Mouse (Mus musculus): ENCODE measurements at regions not wholly inside any gene's neighbourhood (a gene's known extent, or its start where the extent isn't known, plus 50 kb on each side); places are given as distances from the start of the nearest gene placed in this dataset.

DNA sequence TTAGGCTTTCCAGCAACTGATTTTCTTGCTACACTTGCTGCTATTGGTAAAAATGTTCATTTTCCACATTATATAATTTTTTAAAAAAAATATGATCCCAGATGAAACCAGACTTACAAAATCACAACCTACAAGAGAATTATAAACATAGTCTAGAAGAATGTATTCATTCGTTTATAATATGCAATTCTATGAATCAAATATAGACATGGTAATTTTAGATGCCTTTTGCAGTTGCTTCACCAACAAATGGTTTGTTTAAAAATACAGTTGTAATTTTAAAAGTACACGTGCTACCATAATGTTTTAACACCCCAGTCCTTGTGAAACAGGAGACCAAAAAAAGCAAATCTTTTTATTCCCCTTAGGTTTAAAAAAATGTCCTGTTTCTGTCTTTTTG is 122.4 kb upstream of the Csl start:
- Histone ChIP-seq H3K27me3 (ENCODE audit: low read depth, poor library complexity, severe bottlenecking) (no peaks in the 10 kb centered on the region), H3K27ac (replicated peaks) (no peak overlapping the region), H3K4me3 (no peak overlapping the region), H3K4me1 (no peaks in the 10 kb centered on the region), H3K9me3 (replicated peaks) (no peaks in the 10 kb centered on the region), H3K36me3 (no peaks in the 10 kb centered on the region)
- DNase-seq (ENCODE audit: low spot score), result no peak
- 84% methylated on average over 2 of the region's 2 CpGs for WGBS

DNA sequence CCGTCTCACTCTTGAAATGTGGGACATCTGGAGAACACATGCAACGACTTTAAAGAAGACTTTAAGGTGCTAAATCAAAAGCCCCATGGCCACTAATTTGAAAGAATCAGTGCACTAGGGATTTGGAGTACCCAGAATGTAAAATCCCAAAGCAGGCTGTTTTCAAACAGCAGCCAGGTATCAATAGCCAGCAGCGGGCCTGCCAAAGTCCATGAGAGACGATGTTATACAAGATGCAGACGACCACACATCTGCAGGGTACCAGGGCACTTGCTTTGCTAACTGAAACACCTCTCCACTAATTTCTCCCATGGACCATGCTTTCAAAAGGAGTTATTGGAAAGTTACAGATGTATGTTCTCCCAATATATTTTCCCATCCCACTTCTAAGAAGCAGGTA is 119.9 kb upstream of the Csl start:
- no peak for DNase-seq (ENCODE audit: low spot score)

DNA sequence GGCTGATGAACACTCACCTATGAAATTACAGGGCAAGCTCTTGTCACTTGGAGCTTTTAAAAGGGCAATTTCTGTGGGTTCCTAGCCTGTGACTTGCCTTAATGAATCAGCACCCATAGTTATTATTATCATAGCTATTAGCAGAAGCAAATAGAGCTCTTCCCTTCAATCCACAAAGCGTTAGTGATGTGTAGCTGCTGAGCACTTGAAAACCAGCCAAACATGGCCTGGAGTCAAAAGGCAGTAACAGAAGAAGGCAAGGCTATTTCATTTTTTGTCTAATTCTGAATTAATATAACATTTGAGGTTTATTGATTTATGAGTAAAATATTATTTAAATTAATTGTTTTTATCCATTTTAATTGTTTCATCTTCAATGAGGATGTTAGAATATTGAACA is 105.3 kb upstream of the Csl start:
- WGBS, result 83% methylated on average over 1 of the region's 1 CpGs
- H3K4me1 ChIP-seq, result peaks cover 8% of the 10 kb centered on the region
- H3K9me3 ChIP-seq (replicated peaks), result no peaks in the 10 kb centered on the region
- H3K36me3 ChIP-seq, result no peaks in the 10 kb centered on the region
- no peak overlapping the region for H3K4me3 ChIP-seq
- H3K27ac ChIP-seq (replicated peaks), result no peak overlapping the region
- no peaks in the 10 kb centered on the region for H3K27me3 ChIP-seq (ENCODE audit: low read depth, poor library complexity, severe bottlenecking)
- DNase-seq (ENCODE audit: low spot score), result no peak

More for the DNA sequence above, 119.9 kb upstream of the Csl start:
- Histone ChIP-seq H3K27me3 (ENCODE audit: low read depth, poor library complexity, severe bottlenecking) (no peaks in the 10 kb centered on the region), H3K4me3 (no peak overlapping the region), H3K4me1 (no peaks in the 10 kb centered on the region), H3K27ac (replicated peaks) (no peak overlapping the region), H3K36me3 (no peaks in the 10 kb centered on the region), H3K9me3 (replicated peaks) (no peaks in the 10 kb centered on the region)
- 86% methylated on average over 5 of the region's 5 CpGs for WGBS

DNA sequence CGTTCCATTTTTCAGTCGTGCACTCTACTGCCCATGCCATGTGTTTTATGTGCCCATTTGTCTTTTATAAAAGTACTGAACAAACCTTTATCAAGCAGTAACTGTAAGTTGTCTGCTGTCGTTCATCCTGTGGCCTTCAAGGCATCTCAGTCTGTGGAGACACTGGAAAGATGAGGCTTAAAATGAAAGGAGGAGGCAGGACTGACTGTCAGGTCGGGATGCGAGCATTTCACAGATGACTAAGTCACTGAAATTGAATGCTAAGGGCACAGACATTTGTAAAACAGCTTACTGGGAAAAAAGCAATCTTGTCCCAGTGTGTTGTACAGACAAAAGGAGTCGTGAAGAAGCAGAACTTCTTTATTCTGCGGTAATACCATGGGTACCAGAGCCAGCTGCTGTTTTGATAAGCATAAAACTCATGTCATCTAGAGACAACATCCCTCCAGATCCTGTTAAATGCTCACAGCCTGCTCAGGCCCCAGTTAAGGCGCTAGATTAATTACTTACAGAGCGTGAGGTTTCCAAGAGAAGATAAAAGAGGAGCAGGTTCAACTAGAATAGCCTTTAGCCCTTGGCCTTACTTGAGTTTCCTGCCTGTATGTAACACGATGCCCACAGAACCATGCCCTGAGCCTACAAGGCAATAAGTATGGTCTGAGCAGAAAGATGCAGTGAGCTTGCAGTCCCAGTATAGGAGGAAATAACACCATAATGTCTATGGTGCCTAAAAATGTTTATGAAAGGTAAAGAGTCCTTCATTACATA is 101.0 kb upstream of the Csl start:
- WGBS, result 51% methylated on average over 10 of the region's 10 CpGs
- Histone ChIP-seq H3K4me1 (peaks cover 8% of the 10 kb centered on the region), H3K4me3 (no peak overlapping the region), H3K27ac (replicated peaks) (0 out of 2 replicates have a peak overlapping the region, but pooled peaks have one; percentile 9), H3K9me3 (replicated peaks) (no peaks in the 10 kb centered on the region), H3K27me3 (ENCODE audit: low read depth, poor library complexity, severe bottlenecking) (no peaks in the 10 kb centered on the region), H3K36me3 (no peaks in the 10 kb centered on the region)
- DNase-seq (ENCODE audit: low spot score), result no peak

DNA sequence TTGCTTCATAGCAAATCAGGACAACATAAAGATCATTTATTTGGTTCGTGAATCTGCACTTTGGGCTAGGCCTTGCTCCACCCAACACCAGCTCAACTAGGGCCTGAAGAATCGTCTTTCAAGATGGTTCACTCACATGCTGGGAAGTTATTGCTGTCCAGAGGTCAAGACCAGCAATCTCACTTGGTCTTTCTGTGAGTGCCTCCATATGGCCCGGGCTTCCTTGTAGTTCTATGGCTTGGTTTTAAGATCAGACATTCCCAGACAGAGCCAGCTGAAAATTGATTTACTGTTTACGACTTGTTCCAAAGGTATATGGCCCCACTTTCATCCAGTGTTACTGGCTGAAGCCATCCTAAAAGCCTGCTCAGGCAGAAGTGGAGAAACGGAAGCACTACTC is 84.7 kb upstream of the Csl start:
- Histone ChIP-seq H3K4me1 (no peaks in the 10 kb centered on the region), H3K27me3 (ENCODE audit: low read depth, poor library complexity, severe bottlenecking) (no peaks in the 10 kb centered on the region), H3K27ac (replicated peaks) (no peak overlapping the region), H3K9me3 (replicated peaks) (0 out of 2 replicates have a peak, but pooled peaks cover 6% of the 10 kb centered on the region), H3K36me3 (no peaks in the 10 kb centered on the region), H3K4me3 (no peak overlapping the region)
- DNase-seq (ENCODE audit: low spot score), result no peak
- 87% methylated on average over 5 of the region's 5 CpGs for WGBS

DNA sequence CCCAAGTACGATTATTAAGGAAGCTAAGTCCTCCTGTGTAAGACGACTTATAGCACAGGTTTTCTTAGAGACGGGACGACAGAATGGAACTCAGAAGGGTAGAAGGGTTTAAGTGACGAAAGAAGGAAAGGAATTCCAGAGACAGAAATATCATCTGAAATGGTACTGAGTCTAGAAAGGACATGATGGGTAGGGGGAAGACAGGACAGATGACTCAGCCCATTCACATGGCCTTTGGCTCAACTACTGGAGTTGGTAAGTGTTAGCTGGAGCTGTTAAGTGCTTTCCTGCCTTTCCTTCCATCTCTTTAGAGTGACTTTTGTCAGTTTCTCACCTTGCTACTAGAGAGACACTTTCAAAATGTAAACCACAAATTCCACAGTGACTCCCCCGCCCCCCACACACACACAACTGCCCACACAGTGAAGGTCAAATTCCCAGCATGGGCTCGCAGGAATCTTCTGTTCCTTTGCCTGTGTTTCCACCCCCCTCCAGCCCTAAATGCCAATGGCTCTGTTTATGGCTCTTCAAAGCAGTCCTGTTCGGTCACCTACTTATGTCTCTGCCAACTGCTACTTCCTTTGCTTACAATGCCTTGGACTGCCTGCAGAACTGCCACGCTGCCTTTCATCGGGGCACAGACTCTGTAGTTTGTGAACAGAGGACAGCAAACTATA is 81.8 kb upstream of the Csl start:
- WGBS, result 80% methylated on average over 10 of the region's 10 CpGs
- no peak overlapping the region for H3K27ac ChIP-seq (replicated peaks)
- no peaks in the 10 kb centered on the region for H3K4me1 ChIP-seq
- H3K4me3 ChIP-seq, result no peak overlapping the region
- H3K36me3 ChIP-seq, result no peaks in the 10 kb centered on the region
- no peaks in the 10 kb centered on the region for H3K27me3 ChIP-seq (ENCODE audit: low read depth, poor library complexity, severe bottlenecking)
- DNase-seq (ENCODE audit: low spot score), result no peak
- H3K9me3 ChIP-seq (replicated peaks), result no peaks in the 10 kb centered on the region

DNA sequence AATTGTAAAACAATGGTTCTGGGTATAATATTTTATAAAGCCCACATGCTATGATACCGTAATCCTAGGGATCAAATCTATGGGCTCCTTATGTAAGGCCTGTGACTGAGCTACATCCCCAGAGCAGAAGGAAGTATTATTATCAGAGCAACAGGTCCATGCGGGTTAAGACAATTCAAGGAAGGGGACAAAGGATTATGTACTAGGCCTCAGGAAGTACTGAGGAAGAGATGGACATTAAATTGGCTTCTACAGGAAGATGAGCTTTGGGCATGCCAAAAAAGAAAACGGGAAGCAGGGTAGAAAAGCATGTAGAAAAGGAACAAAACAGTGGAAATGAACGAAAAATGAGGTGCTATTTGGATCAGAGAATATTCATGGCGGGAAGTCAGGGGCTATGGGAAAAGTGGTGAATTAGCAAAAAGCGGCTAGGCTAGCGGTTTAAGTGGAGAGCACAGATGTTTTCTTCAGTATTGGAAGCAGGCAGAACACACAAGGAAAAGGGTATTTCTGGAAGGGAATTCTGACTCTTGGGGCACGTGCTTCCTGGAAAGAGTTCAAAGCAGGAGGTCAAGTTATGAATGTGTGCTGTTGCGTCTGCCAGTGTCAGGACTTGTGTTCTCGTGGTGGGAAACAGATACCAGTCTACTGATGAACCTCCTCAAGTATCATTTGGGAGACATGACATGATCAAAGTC is 80.9 kb upstream of the Csl start:
- no peaks in the 10 kb centered on the region for H3K27me3 ChIP-seq (ENCODE audit: low read depth, poor library complexity, severe bottlenecking)
- no peaks in the 10 kb centered on the region for H3K4me1 ChIP-seq
- H3K9me3 ChIP-seq (replicated peaks), result no peaks in the 10 kb centered on the region
- H3K27ac ChIP-seq (replicated peaks), result no peak overlapping the region
- DNase-seq (ENCODE audit: low spot score), result no peak
- H3K4me3 ChIP-seq, result no peak overlapping the region
- 85% methylated on average over 10 of the region's 10 CpGs for WGBS
- H3K36me3 ChIP-seq, result no peaks in the 10 kb centered on the region

DNA sequence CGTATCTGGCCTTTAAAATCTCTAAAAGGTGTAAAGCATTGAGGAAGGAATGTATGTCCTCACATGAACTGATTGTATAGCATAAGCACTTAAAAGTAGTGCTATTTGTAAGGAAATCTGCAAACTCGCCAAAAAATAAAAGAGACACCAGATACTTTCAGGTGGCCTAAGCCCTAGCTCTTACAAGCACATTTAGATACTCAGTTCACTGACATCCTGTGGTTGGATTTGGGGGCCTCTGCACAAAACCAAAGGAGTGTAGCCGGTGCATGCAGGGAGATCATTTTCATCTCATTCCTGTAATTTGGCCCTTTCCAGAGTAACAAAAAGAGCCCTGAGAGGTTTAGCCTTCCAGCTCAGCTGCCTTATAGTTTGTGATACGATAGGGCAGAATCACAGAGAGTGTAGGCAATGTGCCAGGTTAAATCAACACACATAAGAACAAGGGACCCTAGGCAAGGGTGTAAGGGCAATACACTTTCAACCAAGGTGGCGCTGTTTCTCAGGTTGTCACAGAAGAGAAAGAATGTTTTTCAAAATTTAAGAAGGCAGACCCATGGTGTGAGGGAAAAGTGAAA is 77.5 kb upstream of the Csl start:
- H3K27me3 ChIP-seq (ENCODE audit: low read depth, poor library complexity, severe bottlenecking), result no peaks in the 10 kb centered on the region
- 83% methylated on average over 5 of the region's 5 CpGs for WGBS
- no peak for DNase-seq (ENCODE audit: low spot score)
- no peaks in the 10 kb centered on the region for H3K36me3 ChIP-seq
- no peak overlapping the region for H3K27ac ChIP-seq (replicated peaks)
- H3K9me3 ChIP-seq (replicated peaks), result no peaks in the 10 kb centered on the region
- H3K4me3 ChIP-seq, result no peak overlapping the region
- H3K4me1 ChIP-seq, result no peaks in the 10 kb centered on the region

DNA sequence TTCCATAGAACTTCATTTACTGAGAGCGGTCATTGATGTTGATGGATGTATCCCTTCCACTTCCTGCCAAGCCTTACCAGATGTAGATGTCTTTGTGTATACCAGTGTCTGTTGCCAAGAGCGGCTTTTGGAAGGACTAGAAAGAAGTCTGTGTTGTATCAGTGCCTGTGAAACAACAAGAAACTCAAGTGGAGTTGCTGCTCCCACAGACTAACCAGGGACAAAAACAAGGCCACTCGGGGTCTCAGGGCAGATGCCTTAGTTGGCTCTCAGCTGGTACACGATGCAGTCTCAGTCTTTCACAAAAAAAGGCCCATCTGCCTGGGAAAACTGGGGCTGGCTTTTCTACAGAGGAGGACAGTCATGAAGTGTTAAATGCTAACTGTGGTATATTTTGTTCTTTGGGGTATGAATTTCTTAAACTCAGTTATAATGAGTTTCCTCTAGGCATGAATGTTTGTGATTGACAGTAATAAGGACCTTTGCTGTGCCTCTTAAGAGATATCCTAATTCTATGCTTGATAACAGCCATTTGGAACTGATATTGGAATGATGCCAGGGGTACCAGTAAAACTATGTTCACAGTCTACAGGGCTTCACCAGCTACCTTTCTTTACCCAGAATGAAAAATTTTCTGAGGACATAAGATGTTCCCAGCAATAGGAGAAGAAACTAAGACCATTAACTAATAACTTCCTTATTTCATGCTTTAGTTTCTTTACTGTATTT is 75.6 kb upstream of the Csl start:
- no peaks in the 10 kb centered on the region for H3K4me1 ChIP-seq
- H3K27ac ChIP-seq (replicated peaks), result no peak overlapping the region
- 83% methylated on average over 4 of the region's 4 CpGs for WGBS
- no peak for DNase-seq (ENCODE audit: low spot score)
- H3K9me3 ChIP-seq (replicated peaks), result no peaks in the 10 kb centered on the region
- H3K4me3 ChIP-seq, result no peak overlapping the region
- no peaks in the 10 kb centered on the region for H3K27me3 ChIP-seq (ENCODE audit: low read depth, poor library complexity, severe bottlenecking)
- H3K36me3 ChIP-seq, result no peaks in the 10 kb centered on the region

DNA sequence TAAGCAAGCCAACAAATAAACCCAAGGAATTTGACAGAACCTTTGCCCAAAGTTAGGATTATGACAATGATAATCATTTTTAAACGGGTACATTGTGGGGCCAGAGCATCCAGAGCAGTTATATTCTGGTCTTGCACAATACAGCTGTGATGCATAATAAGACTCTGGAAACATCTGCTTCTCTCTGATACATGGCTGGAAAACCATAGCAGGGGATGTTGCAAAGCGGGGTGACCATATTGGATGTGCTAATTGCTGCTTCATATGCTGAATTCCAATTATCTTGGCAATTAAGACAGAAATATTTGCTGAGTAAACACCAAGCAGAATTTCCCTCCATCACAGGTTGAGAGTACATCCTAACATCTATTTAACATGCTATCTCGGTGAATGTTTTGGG is 70.5 kb upstream of the Csl start:
- no peaks in the 10 kb centered on the region for H3K36me3 ChIP-seq
- no peaks in the 10 kb centered on the region for H3K9me3 ChIP-seq (replicated peaks)
- 89% methylated on average over 3 of the region's 3 CpGs for WGBS
- H3K27ac ChIP-seq (replicated peaks), result no peak overlapping the region
- DNase-seq (ENCODE audit: low spot score), result no peak
- no peak overlapping the region for H3K4me3 ChIP-seq
- H3K4me1 ChIP-seq, result no peaks in the 10 kb centered on the region
- H3K27me3 ChIP-seq (ENCODE audit: low read depth, poor library complexity, severe bottlenecking), result no peaks in the 10 kb centered on the region

DNA sequence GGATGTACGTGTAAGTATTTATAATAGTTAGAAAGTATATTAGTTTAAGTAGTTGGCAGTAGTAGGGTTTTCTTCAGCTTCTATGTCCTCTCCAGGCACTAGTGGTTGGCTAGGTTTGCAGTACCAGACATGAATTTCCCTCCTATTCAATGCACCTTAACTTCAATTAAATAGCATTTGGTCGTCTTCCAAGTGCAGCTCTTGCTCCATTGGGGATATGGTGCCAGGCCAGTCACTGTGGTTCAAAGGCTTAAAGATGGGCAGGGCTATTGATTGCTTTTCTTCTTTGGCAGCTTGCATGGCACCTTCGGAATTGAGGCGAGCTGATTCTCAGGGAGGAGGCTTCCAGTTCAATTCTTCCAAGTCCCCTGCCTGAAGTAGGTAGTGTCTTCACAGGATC is 68.0 kb upstream of the Csl start:
- no peaks in the 10 kb centered on the region for H3K27me3 ChIP-seq (ENCODE audit: low read depth, poor library complexity, severe bottlenecking)
- no peak for DNase-seq (ENCODE audit: low spot score)
- H3K27ac ChIP-seq (replicated peaks), result no peak overlapping the region
- H3K36me3 ChIP-seq, result no peaks in the 10 kb centered on the region
- H3K4me3 ChIP-seq, result no peak overlapping the region
- 87% methylated on average over 4 of the region's 4 CpGs for WGBS
- no peaks in the 10 kb centered on the region for H3K4me1 ChIP-seq
- no peaks in the 10 kb centered on the region for H3K9me3 ChIP-seq (replicated peaks)

DNA sequence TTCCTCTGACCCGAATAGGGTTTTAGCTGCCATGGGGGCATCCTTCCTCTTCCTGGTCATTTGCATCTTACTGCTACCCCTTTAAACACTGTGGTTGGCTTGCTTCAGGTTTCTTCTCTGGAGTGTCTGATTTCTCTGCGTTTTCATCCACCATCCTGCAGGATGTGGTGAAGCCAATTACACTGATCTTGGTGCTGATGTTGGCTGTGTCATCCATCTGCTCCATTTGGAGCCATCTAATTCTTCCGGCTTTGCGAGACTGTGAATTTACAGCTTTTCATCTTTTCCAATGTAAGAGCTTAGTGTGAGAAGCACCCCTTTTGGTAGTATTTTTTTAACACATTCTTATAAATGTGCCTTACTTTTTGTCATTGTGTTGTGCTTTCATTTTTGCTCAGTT is 66.4 kb upstream of the Csl start:
- H3K9me3 ChIP-seq (replicated peaks), result no peaks in the 10 kb centered on the region
- H3K27me3 ChIP-seq (ENCODE audit: low read depth, poor library complexity, severe bottlenecking), result no peaks in the 10 kb centered on the region
- no peak overlapping the region for H3K27ac ChIP-seq (replicated peaks)
- no peaks in the 10 kb centered on the region for H3K4me1 ChIP-seq
- WGBS, result 81% methylated on average over 4 of the region's 4 CpGs
- no peak for DNase-seq (ENCODE audit: low spot score)
- H3K4me3 ChIP-seq, result no peak overlapping the region
- H3K36me3 ChIP-seq, result no peaks in the 10 kb centered on the region
